Mouse (Mus musculus) embryonic facial prominence, embryonic 10.5 days (tissue): Measurements from ENCODE around the gene Rbsn. TPM values are rescaled to one million over a fixed set of nuclear protein-coding genes. Genes with fewer than 3 reads are reported as not detected.

ENCODE experiments used
- DNase-seq: peaks from one replicate; pipeline ENCODE4 v3.0.0-alpha.2; 2017; ENCODE audit warnings: low spot score
- H3K27ac ChIP-seq: fragments of 300-500 bp; sonication (generic); replicated peaks from 2 replicates; pipeline ENCODE4 v1.5.1; 2016; ENCODE audit warnings: mild to moderate bottlenecking
- H3K27me3 ChIP-seq: fragments of 300-500 bp; sonication (generic); replicated peaks from 2 replicates; pipeline ENCODE4 v1.6.1; 2016; ENCODE audit warnings: low read depth, mild to moderate bottlenecking; ENCODE audit not compliant: poor library complexity, severe bottlenecking
- H3K36me3 ChIP-seq: fragments of 300-500 bp; sonication (generic); replicated peaks from 2 replicates; pipeline ENCODE4 v1.6.1; 2016; ENCODE audit warnings: mild to moderate bottlenecking, moderate library complexity
- H3K4me1 ChIP-seq: fragments of 300-500 bp; sonication (generic); 2 replicates; pipeline ENCODE4 v1.6.1; 2016
- H3K4me3 ChIP-seq: fragments of 300-500 bp; sonication (generic); 2 replicates; pipeline ENCODE4 v1.5.1; 2016; ENCODE audit warnings: mild to moderate bottlenecking, moderate library complexity
- H3K9me3 ChIP-seq: fragments of 300-500 bp; sonication (generic); 2 replicates; pipeline ENCODE4 v1.6.1; 2016; ENCODE audit warnings: mild to moderate bottlenecking
- WGBS: fragments of 180-500 bp; shearing (Covaris S2); methylation state at CpG from one replicate; pipeline ENCODE4 v1.1.7; 2016; 5-methylcytosine and 5-hydroxymethylcytosine counted together
- polyA plus RNA-seq: library from polyadenylated mRNA; unstranded; fragments of >200 nt; fragmentation: Nextera tagmentation; extraction: Ambion mirVana; gene quantifications from 2 replicates; pipeline ENCODE4 v1.2.1, GENCODE M21; 2016

The Rbsn gene
- polyA plus RNA-seq, 1 experiment from 2014 or later, result 31.7 TPM

GRCm38 (mm10) chr6:92145881-92146280 is 68.8 kb downstream of the Rbsn start:
- Histone ChIP-seq H3K27ac (no peak overlapping the region), H3K4me1 (no peaks in the 10 kb centered on the region), H3K9me3 (no peaks in the 10 kb centered on the region), H3K27me3 (no peaks in the 10 kb centered on the region), H3K36me3 (peaks cover 69% of the 10 kb centered on the region), H3K4me3 (no peak overlapping the region)
- 95% methylated on average over 4 of the region's 4 CpGs for WGBS
- no peak for DNase-seq

Other genes with a start within 250 kb of the Rbsn start
- gene Fgd5, start 236.0 kb downstream of the Rbsn start, polyA plus RNA-seq, result 6.2 and 7.1 TPM in 2 replicates
- 22.5 and 23.0 TPM in 2 replicates for gene Nr2c2, start 123.5 kb downstream of the Rbsn start, polyA plus RNA-seq
- 103 and 106 TPM in 2 replicates for gene Mrps25, start 30.9 kb downstream of the Rbsn start, polyA plus RNA-seq
- gene Trh, start 29.7 kb upstream of the Rbsn start, polyA plus RNA-seq, result 0.45 and 1.2 TPM in 2 replicates